Mouse (Mus musculus): ENCODE data around the gene Zfp319.

DNA sequence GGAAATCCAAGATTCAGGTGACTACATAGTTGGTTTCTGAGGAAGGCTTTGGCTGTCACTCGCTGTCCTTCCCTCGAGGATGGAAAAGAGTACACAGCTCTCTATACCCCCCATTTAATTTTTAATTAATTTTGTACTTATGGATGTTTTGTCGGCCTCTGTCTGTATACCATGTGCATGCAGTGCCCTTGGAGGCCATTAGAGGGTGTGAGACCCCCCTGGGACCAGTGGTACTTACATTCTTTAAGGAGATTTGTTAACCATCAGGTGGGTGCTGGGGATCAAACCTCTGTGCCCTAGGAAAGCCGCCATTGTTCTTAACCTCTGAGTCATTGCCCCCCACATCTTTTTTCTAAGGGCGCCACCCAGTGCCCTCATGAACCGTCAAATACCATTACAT lies 12.9 kb upstream of the Zfp319 start:
- TF ChIP-seq CTCF (IDR thresholded peaks at IDR 0.05; ENCODE audit: borderline replicate concordance, insufficient read depth, low read length) (no peak), POLR2A (IDR thresholded peaks at IDR 0.05; ENCODE audit: low read depth, low read length) (no peak)
